Mouse (Mus musculus) c-Kit-positive CD71-negative TER-119-negative erythroid progenitor cells, embryonic 14.5 days (primary cell): Measurements from ENCODE around the gene Ripply3.

Source experiments
- DNase-seq: peaks from one replicate; pipeline ENCODE4 v3.0.0-alpha.2; 2013; ENCODE audit warnings: low read depth

Gene Ripply3

GRCm38 (mm10) chr16:94327781-94328711 is at the start of gene Ripply3:
Gene Ripply3 (plus strand): TSS chr16:94328420.
- DNase-seq = no peak

GRCm38 (mm10) chr16:94283972-94284371 is 44.2 kb upstream of the Ripply3 start:
- DNase-seq = no peak

- DNase-seq = no peak
Measured at GRCm38 (mm10) chr16:94287826-94288225, 40.4 kb upstream of the Ripply3 start.

GRCm38 (mm10) chr16:94289138-94290072 is 38.8 kb upstream of the Ripply3 start:
- no peak for DNase-seq

GRCm38 (mm10) chr16:94290073-94290999 is 37.9 kb upstream of the Ripply3 start:
- peak; percentile 42 for DNase-seq

GRCm38 (mm10) chr16:94291141-94291540 is 37.1 kb upstream of the Ripply3 start:
- no peak for DNase-seq

GRCm38 (mm10) chr16:94298081-94298480 is 30.1 kb upstream of the Ripply3 start:
- no peak for DNase-seq

- DNase-seq = no peak
Measured at GRCm38 (mm10) chr16:94299210-94299609, 29.0 kb upstream of the Ripply3 start.

- no peak for DNase-seq
Measured at GRCm38 (mm10) chr16:94301194-94301593, 27.0 kb upstream of the Ripply3 start.

- no peak for DNase-seq
Measured at GRCm38 (mm10) chr16:94301696-94302095, 26.5 kb upstream of the Ripply3 start.

GRCm38 (mm10) chr16:94302274-94303202 is 25.7 kb upstream of the Ripply3 start:
- no peak for DNase-seq

- no peak for DNase-seq
Measured at GRCm38 (mm10) chr16:94303203-94303535, 25.1 kb upstream of the Ripply3 start.

GRCm38 (mm10) chr16:94307526-94307925 is 20.7 kb upstream of the Ripply3 start:
- DNase-seq = no peak

GRCm38 (mm10) chr16:94307942-94308341 is 20.3 kb upstream of the Ripply3 start:
- DNase-seq = no peak

- no peak for DNase-seq
Measured at GRCm38 (mm10) chr16:94309025-94309424, 19.2 kb upstream of the Ripply3 start.

- no peak for DNase-seq
Measured at GRCm38 (mm10) chr16:94311416-94311815, 16.8 kb upstream of the Ripply3 start.

- no peak for DNase-seq
Measured at GRCm38 (mm10) chr16:94311931-94312330, 16.3 kb upstream of the Ripply3 start.

- peak; percentile 74 for DNase-seq
Measured at GRCm38 (mm10) chr16:94312663-94313228, 15.5 kb upstream of the Ripply3 start.

- peak; percentile 90 for DNase-seq
Measured at GRCm38 (mm10) chr16:94313229-94314030, 14.8 kb upstream of the Ripply3 start, which contains the start of gene Hlcs. Gene Hlcs (minus strand): TSS chr16:94313571.
